In the genomic region with DNA sequence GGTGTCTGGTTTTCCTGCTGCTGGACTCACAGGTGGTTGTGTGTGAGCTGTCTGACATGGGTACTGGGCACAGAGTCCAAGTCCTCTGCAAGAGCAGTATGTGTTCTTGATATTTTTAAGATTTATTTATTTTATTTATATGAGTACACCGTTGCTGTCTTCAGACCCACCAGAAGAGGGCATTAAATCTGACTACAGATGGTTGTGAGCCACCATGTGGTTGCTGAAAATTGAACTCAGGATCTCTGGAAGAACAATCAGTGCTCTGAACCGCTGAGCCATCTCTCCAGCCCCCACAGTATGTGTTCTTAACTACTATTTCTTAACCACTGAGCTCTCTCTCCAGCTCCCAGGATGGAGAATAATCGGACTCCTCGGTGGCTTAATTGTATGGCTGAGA, we compare ENCODE assay signal across 21 mouse cellular contexts. TPM values are rescaled to one million over a fixed set of nuclear protein-coding genes. Genes with fewer than 3 reads are reported as not detected.
A peak's percentile ranks its signal among the peaks of the same experiment; 100 is the strongest.
DNase-seq lines count a peak whose midpoint lies in the region; ATAC-seq and TF ChIP-seq lines count a peak whose summit lies in the region.
"Had no signal": no experiment of that assay in that cellular context is flagged by ENCODE, and none has a peak within 500 bp of the region (broad histone marks: within the 10 kb centered on the region; RNA-seq: fewer than 3 reads in every experiment).

No protein-coding gene starts in this region.

- H3K9me3 ChIP-seq in lung, embryonic 14.5 days (ENCODE audit: low read depth, low read length): no peaks in the 10 kb centered on the region
- H3K9me3 ChIP-seq in stomach, postnatal 0 days (ENCODE audit: control insufficient read depth, low read length): no peaks in the 10 kb centered on the region
- H3K9me3 ChIP-seq: embryonic facial prominence, embryonic 12.5 days; forebrain, embryonic 15.5 days; hindbrain, embryonic 12.5 days had no signal

- 80% methylated on average over 4 of the region's 4 CpGs for WGBS in lung, embryonic 14.5 days
- 87% methylated on average over 4 of the region's 4 CpGs for WGBS in stomach, postnatal 0 days

- ATAC-seq in lung, embryonic 14.5 days (ENCODE audit: insufficient read depth): no peak
- ATAC-seq in stomach, postnatal 0 days (ENCODE audit: low FRiP score, low TSS enrichment): no peak
- ATAC-seq: forebrain, embryonic 15.5 days; hindbrain, embryonic 16.5 days had no signal

- no peaks in the 10 kb centered on the region for H3K36me3 ChIP-seq in lung, embryonic 14.5 days (ENCODE audit: insufficient read depth)
- no peaks in the 10 kb centered on the region for H3K36me3 ChIP-seq in stomach, postnatal 0 days (ENCODE audit: control insufficient read depth, insufficient read depth, low read length)
- H3K36me3 ChIP-seq: embryonic facial prominence, embryonic 12.5 days; forebrain, embryonic 15.5 days; hindbrain, embryonic 12.5 days had no signal

- H3K4me1 ChIP-seq in lung, embryonic 14.5 days (ENCODE audit: insufficient read depth): peaks cover 25% of the 10 kb centered on the region
- H3K4me1 ChIP-seq in stomach, postnatal 0 days (replicated peaks; ENCODE audit: control insufficient read depth, insufficient read depth): no peaks in the 10 kb centered on the region
- H3K4me1 ChIP-seq: embryonic facial prominence, embryonic 12.5 days; forebrain, embryonic 15.5 days; hindbrain, embryonic 12.5 days had no signal

- no peak overlapping the region for H3K27ac ChIP-seq in lung, embryonic 14.5 days (ENCODE audit: low read depth)
- H3K27ac ChIP-seq in stomach, postnatal 0 days (replicated peaks): no peak overlapping the region
- H3K27ac ChIP-seq: embryonic facial prominence, embryonic 12.5 days; forebrain, embryonic 15.5 days; hindbrain, embryonic 12.5 days had no signal

- no peak overlapping the region for H3K9ac ChIP-seq in lung, embryonic 14.5 days
- no peak overlapping the region for H3K9ac ChIP-seq in stomach, postnatal 0 days (ENCODE audit: low read length)
- H3K9ac ChIP-seq: embryonic facial prominence, embryonic 12.5 days; forebrain, embryonic 15.5 days; hindbrain, embryonic 12.5 days had no signal

- no peak overlapping the region for H3K4me3 ChIP-seq in lung, embryonic 14.5 days (ENCODE audit: low read depth, low read length)
- H3K4me3 ChIP-seq in stomach, postnatal 0 days (ENCODE audit: low read depth, low read length): no peak overlapping the region
- H3K4me3 ChIP-seq: embryonic facial prominence, embryonic 12.5 days; forebrain, embryonic 15.5 days; hindbrain, embryonic 12.5 days had no signal

- DNase-seq in lung, embryonic 14.5 days: no peak
- DNase-seq in lung, postnatal 36 days: no peak
- DNase-seq in 416B (ENCODE audit: low read depth): peak; percentile 24
- peak; percentile 20 for DNase-seq in A20 (ENCODE audit: low read depth, low spot score)
- DNase-seq in stomach, postnatal 0 days (ENCODE audit: low spot score): no peak
- DNase-seq in urinary bladder, adult 18-20 months (ENCODE audit: low spot score in 2 of 2): no peak
- DNase-seq: adrenal gland, postnatal 14 days; cerebellum, adult 11-12 months; cerebellum, adult 9-10 months; cerebellum, postnatal 25 days; gastrocnemius, postnatal 36 days; heart, adult 11 months; heart, postnatal 10 days; heart, postnatal 4 days had no signal

- peak; percentile 19; the same call in 1 of the 2 replicates for TF ChIP-seq CTCF in lung, embryonic 14.5 days (IDR thresholded peaks at IDR 0.05; ENCODE audit: low read depth)
- TF ChIP-seq CTCF in stomach, postnatal 0 days (IDR thresholded peaks at IDR 0.05; ENCODE audit: low read depth): peak; percentile 18; the same call in 1 of the 2 replicates

- H3K4me2 ChIP-seq in lung, embryonic 14.5 days: no peak overlapping the region
- no peak overlapping the region for H3K4me2 ChIP-seq in stomach, postnatal 0 days (replicated peaks; ENCODE audit: low read depth)
- H3K4me2 ChIP-seq: embryonic facial prominence, embryonic 12.5 days; forebrain, embryonic 15.5 days; hindbrain, embryonic 12.5 days had no signal

- H3K27me3 ChIP-seq in lung, embryonic 14.5 days (ENCODE audit: insufficient read depth, low read length): no peaks in the 10 kb centered on the region
- no peaks in the 10 kb centered on the region for H3K27me3 ChIP-seq in stomach, postnatal 0 days (ENCODE audit: control insufficient read depth, insufficient read depth, low read length)
- H3K27me3 ChIP-seq: embryonic facial prominence, embryonic 12.5 days; forebrain, embryonic 15.5 days; hindbrain, embryonic 12.5 days had no signal

- no peak for TF ChIP-seq EP300 in stomach, postnatal 0 days (optimal IDR thresholded peaks at IDR 0.05)

RNA-seq across cellular contexts. Expression of gene Rbbp8nl, which starts 12.5 kb away (rescaled TPM):
- polyA plus RNA-seq in lung, embryonic 14.5 days (2014; fragmentation: Nextera tagmentation; extraction: Ambion mirVana): 1.9 and 2.3 TPM in 2 replicates
- 1.2 and 1.8 TPM in 2 replicates for polyA plus RNA-seq in stomach, postnatal 0 days (2015; fragmentation: Nextera tagmentation; extraction: Ambion mirVana)
- polyA plus RNA-seq: C2C12; cortical plate, adult 2 months; forebrain, embryonic 15.5 days; heart, embryonic 14.5 days; hindbrain, embryonic 16.5 days had no signal

RNA-seq across cellular contexts. Expression of gene Cables2, which starts 28.9 kb away (rescaled TPM):
- polyA plus RNA-seq in lung, embryonic 14.5 days (2014; fragmentation: Nextera tagmentation; extraction: Ambion mirVana): 24.0 and 25.6 TPM in 2 replicates
- polyA plus RNA-seq in stomach, postnatal 0 days (2015; fragmentation: Nextera tagmentation; extraction: Ambion mirVana): 7.5 and 8.5 TPM in 2 replicates

RNA-seq across cellular contexts. Expression of gene Gata5, which starts 32.3 kb away (rescaled TPM):
- 37.4 and 42.7 TPM in 2 replicates for polyA plus RNA-seq in lung, embryonic 14.5 days (2014; fragmentation: Nextera tagmentation; extraction: Ambion mirVana)
- 5.9 and 6.6 TPM in 2 replicates for polyA plus RNA-seq in stomach, postnatal 0 days (2015; fragmentation: Nextera tagmentation; extraction: Ambion mirVana)
- polyA plus RNA-seq: C2C12; cortical plate, adult 2 months; forebrain, embryonic 15.5 days; hindbrain, embryonic 16.5 days had no signal

RNA-seq across cellular contexts. Expression of gene Rps21, which starts 45.0 kb away (rescaled TPM):
- 630 and 724 TPM in 2 replicates for polyA plus RNA-seq in lung, embryonic 14.5 days (2014; fragmentation: Nextera tagmentation; extraction: Ambion mirVana)
- 604 and 680 TPM in 2 replicates for polyA plus RNA-seq in stomach, postnatal 0 days (2015; fragmentation: Nextera tagmentation; extraction: Ambion mirVana)

Comparison
In these comparisons a context has a peak if more than half of its experiments do, and no peak if none do; other contexts are left out.
1. DNase-seq: peak in 416B (single experiment) and A20 (single experiment); none in lung, embryonic 14.5 days (single experiment), lung, postnatal 36 days (single experiment), stomach, postnatal 0 days (single experiment) and urinary bladder, adult 18-20 months (0 of 2).